Mouse (Mus musculus) embryonic fibroblast, embryonic 13.5 days (primary cell): ENCODE data around the gene Arid1b. TPM values are rescaled to one million over a fixed set of nuclear protein-coding genes. Genes with fewer than 3 reads are reported as not detected.

Source experiments
- H3K27ac ChIP-seq: 2 replicates; pipeline ENCODE4 v1.5.1; 2012; ENCODE audit warnings: low read length, control low read depth, inconsistent platforms; ENCODE audit not compliant: insufficient read depth
- H3K4me1 ChIP-seq: 2 replicates; pipeline ENCODE4 v1.6.1; 2011; ENCODE audit warnings: low read length; ENCODE audit not compliant: control insufficient read depth, insufficient read depth
- H3K4me3 ChIP-seq: 2 replicates; pipeline ENCODE4 v1.5.1; 2011; ENCODE audit warnings: mild to moderate bottlenecking, control low read depth, low read length; ENCODE audit not compliant: insufficient read depth
- CTCF ChIP-seq: IDR thresholded peaks from 2 replicates; pipeline ENCODE4 v1.5.1; 2011; ENCODE audit warnings: mild to moderate bottlenecking, control low read depth, low read length, moderate library complexity, borderline replicate concordance; ENCODE audit not compliant: insufficient read depth
- POLR2A ChIP-seq: IDR thresholded peaks from 2 replicates; pipeline ENCODE4 v1.6.1; 2011; ENCODE audit warnings: low read depth, mild to moderate bottlenecking, control low read depth, low read length, moderate library complexity
- polyA plus RNA-seq: library from polyadenylated mRNA; stranded (reverse); fragments of >200 nt; gene quantifications from 2 replicates; pipeline ENCODE4 v1.2.4, GENCODE M21; 2011; ENCODE audit warnings: low read depth; ENCODE audit not compliant: missing spikeins, insufficient read length

Gene Arid1b
- polyA plus RNA-seq, 1 experiment, result 21.7 TPM

GRCm38 (mm10) chr17:5254717-5255617 lies 260.8 kb downstream of the Arid1b start:
- Histone ChIP-seq H3K27ac (no peak overlapping the region), H3K4me1 (no peaks in the 10 kb centered on the region; the same call in 1 of the 2 replicates), H3K4me3 (no peak overlapping the region)
- TF ChIP-seq POLR2A (no peak), CTCF (no peak)

GRCm38 (mm10) chr17:5255618-5255933 lies 261.4 kb downstream of the Arid1b start:
- H3K27ac ChIP-seq, result no peak overlapping the region
- no peak overlapping the region for H3K4me3 ChIP-seq
- H3K4me1 ChIP-seq, result peaks cover 2% of the 10 kb centered on the region
- no peak for TF ChIP-seq POLR2A
- TF ChIP-seq CTCF, result no peak

- H3K4me1 ChIP-seq, result peaks cover 6% of the 10 kb centered on the region
- TF ChIP-seq POLR2A (no peak), CTCF (no peak)
- no peak overlapping the region for H3K27ac ChIP-seq
- H3K4me3 ChIP-seq, result no peak overlapping the region
These were observed 264.8 kb downstream of the Arid1b start for GRCm38 (mm10) chr17:5258978-5259377.

- no peak overlapping the region for H3K27ac ChIP-seq
- peaks cover 6% of the 10 kb centered on the region; the same call in 1 of the 2 replicates for H3K4me1 ChIP-seq
- TF ChIP-seq CTCF, result no peak
- TF ChIP-seq POLR2A, result no peak
- H3K4me3 ChIP-seq, result no peak overlapping the region
These were observed 267.1 kb downstream of the Arid1b start for GRCm38 (mm10) chr17:5261131-5261651.

GRCm38 (mm10) chr17:5261874-5262605 lies 267.9 kb downstream of the Arid1b start:
- TF ChIP-seq CTCF, result no peak
- no peak for TF ChIP-seq POLR2A
- Histone ChIP-seq H3K27ac (no peak overlapping the region), H3K4me3 (no peak overlapping the region), H3K4me1 (peaks cover 6% of the 10 kb centered on the region; the same call in 1 of the 2 replicates)

- peaks cover 6% of the 10 kb centered on the region; the same call in 1 of the 2 replicates for H3K4me1 ChIP-seq
- TF ChIP-seq CTCF, result no peak
- TF ChIP-seq POLR2A, result no peak
- H3K27ac ChIP-seq, result no peak overlapping the region
- H3K4me3 ChIP-seq, result no peak overlapping the region
These were observed 268.7 kb downstream of the Arid1b start for GRCm38 (mm10) chr17:5262788-5263187.

GRCm38 (mm10) chr17:5264783-5265182 lies 270.7 kb downstream of the Arid1b start:
- TF ChIP-seq CTCF (no peak), POLR2A (no peak)
- Histone ChIP-seq H3K4me1 (peaks cover 6% of the 10 kb centered on the region; the same call in 1 of the 2 replicates), H3K27ac (no peak overlapping the region), H3K4me3 (no peak overlapping the region)

GRCm38 (mm10) chr17:5265615-5266014 lies 271.5 kb downstream of the Arid1b start:
- no peak for TF ChIP-seq CTCF
- no peak for TF ChIP-seq POLR2A
- Histone ChIP-seq H3K4me3 (no peak overlapping the region), H3K27ac (no peak overlapping the region), H3K4me1 (peaks cover 5% of the 10 kb centered on the region; the same call in 1 of the 2 replicates)

GRCm38 (mm10) chr17:5267747-5268146 lies 273.6 kb downstream of the Arid1b start:
- Histone ChIP-seq H3K4me3 (no peak overlapping the region), H3K4me1 (no peaks in the 10 kb centered on the region), H3K27ac (no peak overlapping the region)
- no peak for TF ChIP-seq POLR2A
- TF ChIP-seq CTCF, result no peak

- no peak overlapping the region for H3K4me3 ChIP-seq
- no peak overlapping the region for H3K27ac ChIP-seq
- TF ChIP-seq CTCF (no peak), POLR2A (no peak)
- H3K4me1 ChIP-seq, result no peaks in the 10 kb centered on the region
These were observed 275.2 kb downstream of the Arid1b start for GRCm38 (mm10) chr17:5269302-5269701.

- H3K4me3 ChIP-seq, result no peak overlapping the region
- no peak for TF ChIP-seq POLR2A
- no peak for TF ChIP-seq CTCF
- no peaks in the 10 kb centered on the region for H3K4me1 ChIP-seq
- H3K27ac ChIP-seq, result no peak overlapping the region
These were observed 275.6 kb downstream of the Arid1b start for GRCm38 (mm10) chr17:5269774-5270173.
